Mouse (Mus musculus): ENCODE measurements around the gene Ano2.

GRCm38 (mm10) chr6:125979601-125980000 is 289.4 kb downstream of the Ano2 start:
- TF ChIP-seq POLR2A (IDR thresholded peaks at IDR 0.05; ENCODE audit: low read depth, low read length) (no peak), CTCF (IDR thresholded peaks at IDR 0.05; ENCODE audit: extremely low read depth, insufficient read length, insufficient replicate concordance, low read depth, low read length) (no peak)
